Mouse (Mus musculus) bone marrow macrophage, adult 2 months (primary cell): ENCODE measurements around the gene Setd4.

Experiments
- CTCF ChIP-seq: IDR thresholded peaks from 2 replicates; pipeline ENCODE4 v1.5.1; 2012; ENCODE audit warnings: low read depth, mild to moderate bottlenecking, low read length, moderate library complexity
- POLR2A ChIP-seq: IDR thresholded peaks from 2 replicates; pipeline ENCODE4 v1.6.1; 2012; ENCODE audit warnings: mild to moderate bottlenecking, low read depth, low read length, borderline replicate concordance

GRCm38 (mm10) chr16:93547122-93547521, 56.7 kb downstream of the Setd4 start:
- TF ChIP-seq POLR2A (no peak), CTCF (no peak)
